Mouse (Mus musculus): ENCODE measurements around the gene Zfp13.
"Not testable (repeated sequence)": the region's sequence is repeated elsewhere in the genome, so short reads cannot be mapped to it uniquely, and the experiment has no call there.

Gene Zfp13

GRCm38 (mm10) chr17:23598582-23599552 is at the start of gene Zfp13:
Gene Zfp13, minus strand, starts transcription at chr17:23599487.
- DNase-seq (ENCODE audit: low spot score in 2 of 2) = peak; percentile 74 to 80

- no peak for DNase-seq (ENCODE audit: low spot score in 2 of 2)
These were observed 46.6 kb upstream of the Zfp13 start for GRCm38 (mm10) chr17:23645894-23646293.

GRCm38 (mm10) chr17:23644613-23645495 is 45.6 kb upstream of the Zfp13 start, which contains the start of gene Mmp25:
Gene Mmp25, minus strand, starts transcription at chr17:23645277.
- DNase-seq (ENCODE audit: low spot score in 2 of 2) = no peak

DNA sequence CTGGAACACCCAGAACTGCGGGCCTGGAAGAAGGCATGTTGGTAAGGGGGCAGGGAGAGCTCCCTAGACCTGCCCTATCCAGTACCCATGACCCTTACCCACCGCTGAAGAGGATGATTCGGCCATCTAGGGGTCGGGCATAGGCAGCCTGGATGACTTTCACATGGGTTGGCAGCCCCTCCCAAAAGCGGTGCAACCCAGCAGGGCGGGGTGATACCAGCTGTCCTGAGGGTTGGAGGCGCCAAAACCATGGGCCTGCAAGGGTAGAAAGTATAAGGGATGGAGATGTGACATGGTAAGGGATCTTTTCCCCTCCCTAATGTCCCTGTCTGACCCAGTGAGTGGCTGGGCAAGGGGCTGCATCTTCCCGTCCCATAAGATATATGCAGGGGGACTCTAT is 32.0 kb upstream of the Zfp13 start:
- no peak for DNase-seq (ENCODE audit: low spot score in 2 of 2)

DNA sequence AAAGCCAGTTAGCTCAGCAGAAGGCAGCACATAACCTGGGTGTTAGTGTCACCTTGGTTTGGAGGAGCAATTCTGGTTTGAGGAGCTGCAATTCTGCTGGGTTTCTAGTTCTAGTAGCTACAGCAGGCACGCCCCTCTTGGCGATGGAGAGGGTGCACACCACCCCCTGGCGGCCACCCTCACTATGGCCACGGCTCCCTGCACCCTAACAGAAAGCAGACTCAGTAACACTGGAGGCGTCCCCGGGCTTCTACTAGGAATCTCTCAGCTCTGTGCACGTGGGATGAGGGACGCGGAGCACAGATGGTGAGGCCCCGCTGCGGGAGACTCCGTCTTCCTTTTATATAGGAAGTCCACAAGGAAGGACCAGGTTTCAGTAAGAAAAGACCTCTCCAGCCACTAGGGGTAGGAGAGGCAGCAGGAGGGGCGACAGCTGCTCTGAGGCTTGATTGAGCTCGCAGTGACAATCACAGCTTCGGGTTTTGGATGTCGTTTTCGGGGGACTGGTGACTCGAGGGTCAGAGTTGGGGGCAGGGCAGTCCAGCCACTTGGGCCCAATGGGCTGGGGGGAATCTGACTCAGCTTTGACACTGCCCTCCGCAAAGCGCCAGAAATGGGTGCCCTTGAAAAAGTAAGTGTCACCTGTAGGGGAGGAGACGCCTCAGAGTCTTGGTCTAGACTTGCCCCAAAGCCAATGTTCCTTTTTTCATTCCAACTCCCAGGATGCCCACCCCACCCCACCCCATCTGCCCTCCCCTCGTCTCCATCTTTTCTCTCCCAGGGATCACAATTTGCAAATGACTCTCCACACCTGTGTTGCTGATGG is 31.1 kb upstream of the Zfp13 start:
- DNase-seq (ENCODE audit: low spot score in 2 of 2) = peak; percentile 73 to 90

GRCm38 (mm10) chr17:23627813-23628212 is 28.5 kb upstream of the Zfp13 start:
- DNase-seq (ENCODE audit: low spot score in 2 of 2) = no peak

DNA sequence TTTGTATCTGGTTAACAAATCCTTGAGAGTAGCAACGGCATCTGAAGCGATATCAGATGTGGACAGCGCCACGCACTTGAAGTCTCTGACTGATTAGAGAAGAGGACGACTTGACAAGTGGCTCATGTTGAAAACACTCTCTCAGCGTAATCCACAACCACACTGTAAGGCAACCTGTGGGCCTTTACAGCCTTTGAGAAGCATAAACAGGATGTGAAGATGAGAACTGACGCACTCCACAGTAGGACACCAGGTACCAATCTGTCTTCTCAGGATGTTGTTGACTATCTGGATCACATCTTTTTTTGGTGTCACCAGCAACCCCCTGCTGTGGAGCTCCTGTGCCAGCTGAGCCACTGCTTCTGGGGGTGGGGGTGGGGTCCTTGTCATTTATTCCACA is 21.1 kb upstream of the Zfp13 start:
- no peak for DNase-seq (ENCODE audit: low spot score in 2 of 2)

DNA sequence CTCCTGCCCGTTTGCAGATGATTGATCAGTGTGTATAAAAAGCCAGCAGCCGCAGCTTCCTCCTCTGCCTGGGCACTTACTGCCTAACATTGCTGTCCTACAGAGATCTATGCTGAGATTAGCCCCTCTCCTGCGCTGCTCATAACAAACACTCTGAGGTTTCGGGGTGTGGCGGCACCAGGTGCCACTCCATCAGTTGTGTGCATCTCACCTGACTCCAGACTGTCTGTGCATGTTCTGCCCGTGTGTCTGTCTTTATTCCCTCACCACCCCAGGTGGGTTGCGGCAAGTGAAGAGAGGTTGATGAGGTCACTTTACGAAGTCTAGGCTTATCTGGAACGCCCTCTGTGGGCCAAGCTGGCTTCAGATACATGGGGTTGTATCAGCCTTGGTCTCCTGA is 17.8 kb upstream of the Zfp13 start:
- DNase-seq (ENCODE audit: low spot score in 2 of 2) = no peak

DNA sequence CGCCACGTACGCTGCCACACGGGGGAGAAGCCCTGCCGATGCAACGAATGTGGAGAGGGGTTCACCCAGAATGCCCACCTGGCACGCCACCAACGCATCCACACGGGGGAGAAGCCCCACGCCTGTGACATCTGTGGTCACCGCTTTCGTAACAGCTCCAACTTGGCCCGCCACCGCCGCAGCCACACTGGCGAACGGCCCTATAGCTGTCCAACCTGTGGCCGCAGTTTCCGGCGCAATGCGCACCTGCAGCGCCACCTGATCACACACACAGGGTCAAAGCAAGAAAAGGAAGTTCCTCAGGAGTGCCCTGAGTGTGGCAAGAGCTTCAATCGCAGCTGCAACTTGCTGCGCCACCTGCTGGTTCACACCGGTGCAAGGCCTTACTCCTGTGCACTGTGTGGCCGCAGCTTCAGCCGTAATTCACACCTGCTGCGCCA is 11.1 kb upstream of the Zfp13 start:
- DNase-seq (ENCODE audit: low spot score in 2 of 2) = peak; percentile 70 to 87

DNA sequence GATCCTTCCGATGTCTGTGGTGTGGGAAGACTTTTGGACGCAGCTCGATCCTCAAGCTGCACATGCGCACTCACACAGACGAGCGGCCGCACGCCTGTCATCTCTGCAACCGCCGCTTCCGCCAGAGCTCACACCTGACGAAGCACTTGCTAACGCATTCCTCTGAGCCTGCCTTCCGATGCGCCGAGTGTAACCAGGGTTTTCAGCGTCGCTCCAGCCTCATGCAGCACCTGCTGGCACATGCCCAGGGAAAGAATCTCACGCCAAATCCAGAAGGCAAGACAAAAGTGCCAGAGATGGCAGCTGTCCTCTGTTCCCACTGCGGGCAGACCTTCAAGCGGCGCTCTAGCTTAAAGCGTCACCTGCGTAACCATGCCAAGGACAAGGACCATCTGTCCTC is 10.3 kb upstream of the Zfp13 start:
- DNase-seq (ENCODE audit: low spot score in 2 of 2) = no peak

DNA sequence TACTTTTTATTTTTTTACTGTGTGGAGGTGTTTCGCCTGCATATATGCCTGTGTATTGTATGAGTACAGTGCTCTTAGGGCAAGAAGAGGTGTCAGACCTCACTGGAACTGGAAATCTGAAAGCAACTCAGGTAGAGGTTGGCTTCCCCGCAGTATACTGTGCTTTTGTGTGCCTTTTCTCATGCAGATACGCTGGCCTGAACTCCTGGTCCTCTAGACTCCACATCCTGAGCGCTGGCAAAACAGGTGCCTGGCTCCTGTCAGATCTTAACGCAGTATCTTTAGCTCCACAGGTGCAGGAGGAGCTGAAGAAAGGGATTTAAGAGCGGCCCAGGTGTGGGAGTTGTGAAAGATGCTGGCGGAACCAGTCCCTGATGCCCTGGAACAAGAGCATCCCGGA is 5.9 kb upstream of the Zfp13 start:
- no peak for DNase-seq (ENCODE audit: low spot score in 2 of 2)

DNA sequence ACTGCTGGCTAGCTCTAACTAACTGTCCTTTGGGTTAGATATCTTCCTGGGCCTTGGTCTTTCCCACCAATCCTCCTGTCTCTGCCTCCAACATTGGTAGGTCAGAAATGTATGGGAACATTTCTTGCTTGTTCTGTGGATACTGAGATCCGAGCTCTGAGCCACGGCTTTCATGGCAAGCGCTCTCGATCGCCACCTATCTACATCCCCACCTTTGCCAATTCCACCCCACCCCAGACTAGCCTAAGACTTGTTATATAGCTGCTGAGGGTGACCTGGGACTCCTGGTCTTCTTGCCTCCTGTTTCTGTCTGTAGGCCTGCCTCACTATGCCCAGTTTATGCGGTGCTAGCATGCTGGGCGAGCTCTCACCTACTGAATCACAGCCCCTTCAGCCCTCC is 5.1 kb upstream of the Zfp13 start:
- no peak for DNase-seq (ENCODE audit: low spot score in 2 of 2)

- no peak for DNase-seq (ENCODE audit: low spot score in 2 of 2)
These were observed 4.3 kb upstream of the Zfp13 start for GRCm38 (mm10) chr17:23603542-23603941.

DNA sequence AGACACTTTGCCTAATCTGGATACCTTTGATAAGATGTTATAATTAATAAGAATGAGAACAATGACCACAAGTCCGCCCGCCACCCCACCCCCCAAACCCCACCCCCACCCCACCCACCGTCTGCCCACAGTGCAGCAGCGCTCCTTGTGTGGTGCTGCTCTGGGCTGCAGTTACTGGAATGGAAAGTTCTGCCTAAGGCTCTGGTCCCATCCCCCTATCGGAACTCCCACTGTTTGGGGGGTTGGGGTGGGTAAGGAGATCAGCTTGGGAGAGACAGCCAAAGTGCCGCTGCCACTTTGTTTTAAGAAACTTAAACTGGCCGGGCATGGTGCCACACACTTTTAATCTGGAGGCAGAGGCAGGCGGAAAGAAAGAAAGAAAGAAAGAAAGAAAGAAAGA is 3.8 kb upstream of the Zfp13 start:
- no peak for DNase-seq (ENCODE audit: low spot score in 2 of 2)

- no peak for DNase-seq (ENCODE audit: low spot score in 2 of 2)
These were observed 2.7 kb upstream of the Zfp13 start for GRCm38 (mm10) chr17:23601836-23602585.

- no peak for DNase-seq (ENCODE audit: low spot score in 2 of 2)
These were observed 1.6 kb upstream of the Zfp13 start, which contains the start of gene Zscan10 for GRCm38 (mm10) chr17:23600641-23601622. Gene Zscan10, plus strand, starts transcription at chr17:23600856.

- no peak for DNase-seq (ENCODE audit: low spot score in 2 of 2)
These were observed 347 bp upstream of the Zfp13 start for GRCm38 (mm10) chr17:23599605-23600063.

DNA sequence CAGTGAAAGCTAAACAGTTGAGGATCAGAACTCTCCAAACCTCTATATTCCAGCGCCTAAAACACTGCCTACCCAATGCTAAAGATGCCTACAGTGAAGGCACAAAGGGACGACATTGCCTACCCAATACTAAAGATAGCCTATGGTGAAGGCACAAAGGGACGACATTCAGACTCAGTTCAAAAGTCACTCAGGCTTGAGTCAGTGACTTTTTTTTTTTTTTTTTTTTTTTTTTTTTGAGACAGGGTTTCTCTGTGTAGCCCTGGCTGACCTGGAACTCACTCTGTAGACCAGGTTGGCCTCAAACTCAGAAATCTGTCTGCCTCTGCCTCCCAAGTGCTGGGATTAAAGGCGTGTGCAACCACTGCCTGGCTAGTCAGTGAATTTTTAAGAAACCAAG is 4.1 kb downstream of the Zfp13 start:
- not testable (repeated sequence) for DNase-seq (ENCODE audit: low spot score in 2 of 2)

GRCm38 (mm10) chr17:23592926-23593300 is 6.4 kb downstream of the Zfp13 start:
- no peak for DNase-seq (ENCODE audit: low spot score in 2 of 2)

Measured in spleen, postnatal 4 days (tissue).